Mouse (Mus musculus) ES-Bruce4 (cell line): Measurements from ENCODE around the gene Rbm39. TPM values are rescaled to one million over a fixed set of nuclear protein-coding genes. Genes with fewer than 3 reads are reported as not detected.
"Not testable (repeated sequence)": the region's sequence is repeated elsewhere in the genome, so short reads cannot be mapped to it uniquely, and the experiment has no call there.

ENCODE experiments used
- H3K27ac ChIP-seq: 2 replicates; pipeline ENCODE4 v1.5.1; 2012; ENCODE audit warnings: low read length, inconsistent platforms; ENCODE audit not compliant: insufficient read depth
- H3K27me3 ChIP-seq: 2 replicates; pipeline ENCODE4 v1.6.1; 2012; ENCODE audit warnings: mild to moderate bottlenecking, low read length, inconsistent platforms; ENCODE audit not compliant: control insufficient read depth, poor library complexity, insufficient read depth, severe bottlenecking
- H3K36me3 ChIP-seq: 2 replicates; pipeline ENCODE4 v1.6.1; 2012; ENCODE audit warnings: inconsistent platforms, mild to moderate bottlenecking, low read length, moderate library complexity; ENCODE audit not compliant: control insufficient read depth, poor library complexity, insufficient read depth, severe bottlenecking
- H3K4me1 ChIP-seq: one replicate; pipeline ENCODE4 v1.8.1; 2011; ENCODE audit warnings: low read length; ENCODE audit not compliant: control insufficient read depth, insufficient read depth
- H3K4me3 ChIP-seq: 2 replicates; pipeline ENCODE4 v1.5.1; 2011; ENCODE audit warnings: low read depth, mild to moderate bottlenecking, low read length
- H3K9ac ChIP-seq: 2 replicates; pipeline ENCODE4 v1.6.1; 2012; ENCODE audit warnings: low read depth, mild to moderate bottlenecking, inconsistent platforms; ENCODE audit not compliant: poor library complexity, severe bottlenecking
- H3K9me3 ChIP-seq: replicated peaks from 2 replicates; pipeline ENCODE4 v1.6.1; 2012; ENCODE audit warnings: mild to moderate bottlenecking, low read length, inconsistent platforms; ENCODE audit not compliant: control insufficient read depth, poor library complexity, insufficient read depth, severe bottlenecking
- CTCF ChIP-seq: IDR thresholded peaks from one replicate; pipeline ENCODE4 v1.8.1; 2011; ENCODE audit warnings: low read depth, low read length
- EP300 ChIP-seq: IDR thresholded peaks from 2 replicates; pipeline ENCODE4 v1.6.1; 2011; ENCODE audit warnings: low read depth, low read length; ENCODE audit not compliant: insufficient read depth
- POLR2A ChIP-seq: IDR thresholded peaks from one replicate; pipeline ENCODE4 v1.8.1; 2011; ENCODE audit warnings: low read length; ENCODE audit not compliant: insufficient read depth
- polyA plus RNA-seq: library from polyadenylated mRNA; stranded (reverse); fragments of >200 nt; gene quantifications from 2 replicates; pipeline ENCODE4 v1.2.4, GENCODE M21; 2011; ENCODE audit warnings: low read depth; ENCODE audit not compliant: missing spikeins, insufficient read depth, insufficient read length

The Rbm39 gene
- polyA plus RNA-seq, 1 experiment, result 518 TPM

- Histone ChIP-seq H3K27ac (no peak overlapping the region), H3K4me1 (no peaks in the 10 kb centered on the region), H3K4me3 (peak overlapping the region; percentile 28; the same call in 1 of the 2 replicates), H3K27me3 (no peaks in the 10 kb centered on the region), H3K9ac (peak overlapping the region; percentile 27; the same call in 1 of the 2 replicates), H3K36me3 (no peaks in the 10 kb centered on the region), H3K9me3 (no peaks in the 10 kb centered on the region)
- TF ChIP-seq EP300 (no peak), POLR2A (no peak), CTCF (no peak)
Measured at GRCm38 (mm10) chr2:156190004-156190896, 10.2 kb upstream of the Rbm39 start.

GRCm38 (mm10) chr2:156189241-156189640 lies 9.2 kb upstream of the Rbm39 start:
- not testable (repeated sequence) for H3K4me3 ChIP-seq, H3K9me3 ChIP-seq, H3K27me3 ChIP-seq, H3K9ac ChIP-seq, H3K36me3 ChIP-seq, H3K27ac ChIP-seq, H3K4me1 ChIP-seq

- H3K9ac ChIP-seq, result no peak overlapping the region
- no peak overlapping the region for H3K4me3 ChIP-seq
- no peaks in the 10 kb centered on the region for H3K27me3 ChIP-seq
- peaks cover 19% of the 10 kb centered on the region for H3K36me3 ChIP-seq
- H3K4me1 ChIP-seq, result no peaks in the 10 kb centered on the region
- no peak overlapping the region for H3K27ac ChIP-seq
- TF ChIP-seq POLR2A, result no peak
- TF ChIP-seq EP300, result no peak
- no peak for TF ChIP-seq CTCF
- H3K9me3 ChIP-seq, result no peaks in the 10 kb centered on the region
Measured at GRCm38 (mm10) chr2:156181592-156181991, 1.6 kb upstream of the Rbm39 start.

- H3K27me3 ChIP-seq, result no peaks in the 10 kb centered on the region
- H3K4me3 ChIP-seq, result peak overlapping the region; percentile 83
- H3K4me1 ChIP-seq, result no peaks in the 10 kb centered on the region
- H3K27ac ChIP-seq, result peak overlapping the region; percentile 44; the same call in 1 of the 2 replicates
- no peaks in the 10 kb centered on the region for H3K9me3 ChIP-seq
- peaks cover 25% of the 10 kb centered on the region for H3K36me3 ChIP-seq
- TF ChIP-seq POLR2A (no peak), CTCF (no peak), EP300 (no peak)
- peak overlapping the region; percentile 84 for H3K9ac ChIP-seq
Measured at GRCm38 (mm10) chr2:156180824-156181590, 969 bp upstream of the Rbm39 start.

- Histone ChIP-seq H3K4me3 (peak overlapping the region; percentile 89), H3K27ac (peak overlapping the region; percentile 74), H3K9me3 (no peaks in the 10 kb centered on the region), H3K27me3 (no peaks in the 10 kb centered on the region), H3K36me3 (peaks cover 37% of the 10 kb centered on the region), H3K4me1 (no peaks in the 10 kb centered on the region), H3K9ac (peak overlapping the region; percentile 97)
- TF ChIP-seq EP300, result no peak
- TF ChIP-seq CTCF, result no peak
- no peak for TF ChIP-seq POLR2A
Measured at GRCm38 (mm10) chr2:156179796-156180093, 293 bp downstream of the Rbm39 start.
